Mouse (Mus musculus) forebrain, embryonic 14.5 days (tissue): ENCODE measurements around the gene Pax7. TPM values are rescaled to one million over a fixed set of nuclear protein-coding genes. Genes with fewer than 3 reads are reported as not detected.

Experiments used
- ATAC-seq: fragments of 200-750 bp; cut with Nextera tagmentation; 2 replicates; pipeline ENCODE4 v1.8.0; 2017; ENCODE audit warnings: mild to moderate bottlenecking, moderate library complexity
- DNase-seq: peaks from one replicate; pipeline ENCODE4 v3.0.0-alpha.2; 2015; ENCODE audit warnings: low spot score
- H3K27ac ChIP-seq: fragments of 300-500 bp; sonication (generic); 2 replicates; pipeline ENCODE4 v1.5.1; 2014; ENCODE audit warnings: low read depth, mild to moderate bottlenecking, control low read depth, low read length, moderate library complexity
- H3K27me3 ChIP-seq: fragments of 300-500 bp; sonication (generic); replicated peaks from 2 replicates; pipeline ENCODE4 v1.6.1; 2014; ENCODE audit warnings: low read length, control low read depth, mixed read lengths; ENCODE audit not compliant: control insufficient read depth, insufficient read depth
- H3K36me3 ChIP-seq: fragments of 300-500 bp; sonication (generic); 2 replicates; pipeline ENCODE4 v1.6.1; 2014; ENCODE audit warnings: low read length, control low read depth; ENCODE audit not compliant: control insufficient read depth, insufficient read depth
- H3K4me1 ChIP-seq: fragments of 300-500 bp; sonication (generic); 2 replicates; pipeline ENCODE4 v1.6.1; 2014; ENCODE audit warnings: antibody characterized with exemption, low read length, control low read depth; ENCODE audit not compliant: control insufficient read depth, insufficient read depth
- H3K4me2 ChIP-seq: fragments of 300-500 bp; sonication (generic); 2 replicates; pipeline ENCODE4 v1.6.1; 2014; ENCODE audit warnings: mild to moderate bottlenecking, control low read depth, low read length
- H3K4me3 ChIP-seq: fragments of 300-500 bp; sonication (generic); 2 replicates; pipeline ENCODE4 v1.5.1; 2014; ENCODE audit warnings: low read depth, low read length, control low read depth
- H3K9ac ChIP-seq: fragments of 300-500 bp; sonication (generic); 2 replicates; pipeline ENCODE4 v1.6.1; 2014; ENCODE audit warnings: mild to moderate bottlenecking, low read length, control low read depth, moderate library complexity
- H3K9me3 ChIP-seq: fragments of 300-500 bp; sonication (generic); replicated peaks from 2 replicates; pipeline ENCODE4 v1.6.1; 2016; ENCODE audit warnings: low read length, control low read depth, mixed read lengths; ENCODE audit not compliant: control insufficient read depth
- WGBS: fragments of 180-500 bp; shearing (Covaris S2); extraction: QIAGEN DNeasy Blood & Tissue Kit; methylation state at CpG from one replicate; pipeline ENCODE4 v1.1.7; 2014; 5-methylcytosine and 5-hydroxymethylcytosine counted together
- polyA plus RNA-seq: library from polyadenylated mRNA; unstranded; fragments of >200 nt; fragmentation: Nextera tagmentation; extraction: Ambion mirVana; gene quantifications from 2 replicates; pipeline ENCODE4 v1.2.1, GENCODE M21; 2014

Gene Pax7
- polyA plus RNA-seq, 1 experiment from 2014 or later: 0.06 TPM

DNA sequence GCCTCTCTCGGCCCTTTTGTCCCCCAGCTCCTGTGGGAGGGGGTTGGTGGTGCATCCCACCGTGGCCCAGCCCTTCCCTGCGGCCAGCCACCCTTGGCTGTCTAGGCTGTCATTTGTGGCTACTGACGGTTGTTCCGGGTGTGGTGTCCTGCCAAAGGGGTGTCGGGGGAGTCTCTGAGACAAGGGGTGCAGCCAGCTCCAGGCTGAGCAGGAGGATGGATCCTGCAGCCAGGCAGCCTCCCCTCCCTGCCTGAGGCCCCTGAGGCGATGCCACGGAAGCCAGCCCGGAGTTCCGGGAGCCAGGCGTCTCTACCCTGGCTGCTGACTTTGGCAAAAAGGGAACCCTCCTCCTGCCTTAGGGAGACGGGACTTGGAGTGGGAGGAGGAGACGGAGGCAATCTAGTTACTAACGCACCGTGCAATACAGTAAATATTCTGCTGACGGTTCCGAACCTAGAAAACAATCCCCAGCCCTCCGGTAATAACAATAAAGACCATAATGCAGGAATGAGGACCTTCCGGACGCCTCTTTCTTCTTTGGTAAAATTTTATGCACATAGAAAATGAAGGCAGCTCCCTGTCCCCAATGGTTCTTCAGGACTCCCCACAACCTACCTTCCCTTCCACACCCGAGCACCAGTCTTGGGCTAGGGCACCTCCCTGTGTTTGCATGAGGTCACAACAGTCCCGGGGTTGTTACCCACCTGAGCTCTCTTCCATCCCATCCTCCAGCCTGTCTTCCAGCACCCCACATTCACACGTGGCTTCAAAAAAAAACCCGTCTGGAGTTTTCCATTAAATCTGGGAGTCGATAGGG, 19.1 kb upstream of the Pax7 start:
- H3K27me3 ChIP-seq: peaks cover 58% of the 10 kb centered on the region
- H3K9me3 ChIP-seq: no peaks in the 10 kb centered on the region
- no peak overlapping the region for H3K9ac ChIP-seq
- ATAC-seq (no peak), DNase-seq (no peak)
- no peak overlapping the region for H3K4me3 ChIP-seq
- H3K36me3 ChIP-seq: no peaks in the 10 kb centered on the region
- H3K4me1 ChIP-seq: no peaks in the 10 kb centered on the region
- no peak overlapping the region for H3K27ac ChIP-seq
- no peak overlapping the region for H3K4me2 ChIP-seq
- WGBS: 4% methylated on average over 25 of the region's 25 CpGs

DNA sequence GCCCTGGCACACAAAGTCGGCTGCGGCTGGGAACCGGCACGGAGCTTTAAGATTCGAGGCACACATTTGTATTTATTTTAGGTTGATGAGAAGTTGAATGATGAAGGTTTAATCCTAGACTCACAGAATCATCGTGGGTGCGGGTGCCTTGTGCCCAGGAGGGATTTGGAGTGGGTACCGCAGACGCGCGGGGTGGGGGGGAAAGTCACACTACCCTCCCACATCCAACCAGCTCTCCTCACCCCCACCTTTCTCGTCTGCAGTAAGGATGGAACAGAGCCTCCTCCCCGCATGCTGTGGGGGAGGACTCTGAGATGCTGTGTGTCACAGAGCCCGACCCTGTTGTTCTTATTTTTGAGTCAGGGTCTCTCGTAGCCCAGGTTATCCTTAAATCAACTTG, 18.1 kb upstream of the Pax7 start:
- DNase-seq (no peak), ATAC-seq (no peak)
- 12% methylated on average over 15 of the region's 15 CpGs for WGBS
- Histone ChIP-seq H3K4me3 (no peak overlapping the region), H3K9me3 (no peaks in the 10 kb centered on the region), H3K4me1 (no peaks in the 10 kb centered on the region), H3K27ac (no peak overlapping the region), H3K9ac (no peak overlapping the region), H3K4me2 (no peak overlapping the region), H3K27me3 (peaks cover 62% of the 10 kb centered on the region), H3K36me3 (no peaks in the 10 kb centered on the region)

DNA sequence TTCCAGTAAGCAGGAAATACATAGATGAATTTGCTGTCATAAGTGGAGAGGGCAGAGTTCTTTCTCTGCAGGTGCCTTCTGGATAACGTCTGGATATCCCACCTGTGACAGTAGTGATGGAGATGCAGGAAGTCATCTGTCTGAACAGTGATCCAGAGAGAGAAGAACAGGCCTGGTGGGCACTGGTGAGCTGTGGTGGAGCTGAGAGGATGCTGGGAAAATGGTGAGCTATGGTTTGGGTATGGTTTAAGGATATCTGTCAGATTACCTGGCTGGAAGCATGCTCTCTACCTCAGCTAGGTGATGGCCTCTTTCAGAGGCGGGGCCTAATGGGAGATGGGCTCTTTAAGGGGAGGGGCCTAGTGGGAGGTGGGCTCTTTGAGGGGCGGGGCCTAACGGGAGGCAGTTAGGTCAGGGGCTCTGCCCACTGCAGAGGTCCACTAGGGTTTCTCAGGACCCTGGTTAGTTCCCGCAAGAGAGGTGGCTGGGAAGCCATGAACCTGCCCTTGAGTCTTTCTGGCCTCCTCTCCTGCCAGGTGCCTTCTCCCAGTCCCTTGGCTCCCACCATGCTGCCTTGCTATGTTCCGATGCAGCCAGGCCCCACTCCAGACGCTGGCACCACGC, 17.3 kb upstream of the Pax7 start:
- Histone ChIP-seq H3K9me3 (no peaks in the 10 kb centered on the region), H3K27ac (no peak overlapping the region), H3K36me3 (no peaks in the 10 kb centered on the region), H3K27me3 (peaks cover 62% of the 10 kb centered on the region), H3K4me3 (no peak overlapping the region), H3K4me2 (no peak overlapping the region), H3K4me1 (no peaks in the 10 kb centered on the region), H3K9ac (no peak overlapping the region)
- no peak for DNase-seq
- no peak for ATAC-seq
- WGBS: 15% methylated on average over 8 of the region's 8 CpGs

DNA sequence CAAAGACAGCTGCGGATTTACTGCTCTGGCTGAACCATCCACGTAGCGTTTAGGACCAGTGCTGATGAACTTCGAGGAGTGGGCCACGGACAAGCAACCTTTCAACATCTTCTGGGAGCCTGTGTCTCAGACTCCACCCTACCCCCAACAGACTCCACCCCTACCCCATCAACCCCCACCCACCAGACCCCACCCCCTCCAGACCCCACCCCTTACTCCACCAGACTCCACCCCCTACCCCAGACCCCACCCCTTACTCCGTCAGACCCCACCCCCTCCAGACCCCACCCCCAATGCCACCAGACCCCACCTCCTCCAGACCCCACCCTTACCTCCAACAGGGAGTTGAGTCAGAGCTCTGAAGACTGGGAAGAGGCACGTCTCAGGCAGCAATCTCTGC, 10.1 kb upstream of the Pax7 start:
- Histone ChIP-seq H3K9ac (no peak overlapping the region), H3K4me3 (no peak overlapping the region), H3K4me2 (no peak overlapping the region), H3K27ac (no peak overlapping the region), H3K27me3 (peaks cover 33% of the 10 kb centered on the region), H3K36me3 (no peaks in the 10 kb centered on the region), H3K4me1 (no peaks in the 10 kb centered on the region), H3K9me3 (no peaks in the 10 kb centered on the region)
- ATAC-seq (no peak), DNase-seq (no peak)
- 15% methylated on average over 7 of the region's 7 CpGs for WGBS

DNA sequence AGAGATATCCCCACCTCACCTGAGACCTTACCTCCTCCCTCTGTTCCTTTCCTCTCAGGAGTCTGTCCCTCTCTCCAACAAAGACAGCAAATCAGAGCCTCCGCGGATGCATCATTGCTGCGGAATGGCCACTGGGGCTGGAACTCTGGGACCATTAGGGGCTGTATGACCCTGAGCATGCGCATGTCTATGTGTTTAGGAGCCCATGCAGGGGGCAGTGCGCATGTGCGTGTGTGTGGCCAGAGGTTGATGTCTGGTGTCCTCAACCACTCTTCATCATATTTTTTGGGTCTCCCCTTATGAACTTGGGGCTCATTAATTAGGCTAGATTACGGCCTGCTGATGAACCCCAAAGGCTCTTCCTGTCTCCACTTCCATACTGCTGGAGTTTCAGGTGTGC, 9.6 kb upstream of the Pax7 start:
- 68% methylated on average over 7 of the region's 7 CpGs for WGBS
- no peak for DNase-seq

DNA sequence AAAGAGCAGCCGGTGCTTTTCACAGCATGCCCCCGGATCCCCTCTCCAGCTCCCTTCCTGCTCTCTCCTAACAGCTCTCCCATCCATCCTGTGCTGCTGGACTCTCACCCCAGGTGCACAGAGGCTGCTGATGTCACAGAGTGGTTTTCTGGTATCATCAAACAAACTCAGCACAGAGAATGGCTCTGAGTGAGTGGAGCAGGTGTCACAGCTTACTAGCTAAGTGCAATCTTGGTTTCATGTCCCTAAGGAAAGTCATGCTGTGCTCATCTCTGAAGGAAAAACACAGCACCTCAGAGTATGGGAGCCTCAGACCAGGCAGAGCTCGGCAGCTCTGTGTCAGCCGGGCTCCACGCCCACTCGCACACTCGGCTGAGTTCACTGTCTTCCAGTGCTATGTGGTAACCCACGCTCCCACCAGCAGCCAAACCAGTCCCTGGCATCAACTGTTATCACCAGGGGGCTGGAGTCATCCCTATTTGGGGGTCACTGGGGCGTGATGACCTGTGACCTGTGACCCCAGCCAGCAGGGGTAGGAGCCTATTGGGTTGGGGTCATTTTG, 7.7 kb upstream of the Pax7 start:
- no peaks in the 10 kb centered on the region for H3K9me3 ChIP-seq
- no peak for DNase-seq
- ATAC-seq: no peak
- H3K4me3 ChIP-seq: no peak overlapping the region
- H3K4me1 ChIP-seq: no peaks in the 10 kb centered on the region
- no peaks in the 10 kb centered on the region for H3K36me3 ChIP-seq
- no peak overlapping the region for H3K27ac ChIP-seq
- no peak overlapping the region for H3K4me2 ChIP-seq
- 31% methylated on average over 9 of the region's 9 CpGs for WGBS
- peaks cover 50% of the 10 kb centered on the region for H3K27me3 ChIP-seq
- no peak overlapping the region for H3K9ac ChIP-seq

More for the DNA sequence above, 9.6 kb upstream of the Pax7 start:
- no peaks in the 10 kb centered on the region for H3K4me1 ChIP-seq
- peaks cover 37% of the 10 kb centered on the region for H3K27me3 ChIP-seq
- H3K4me3 ChIP-seq: no peak overlapping the region
- no peaks in the 10 kb centered on the region for H3K9me3 ChIP-seq
- no peaks in the 10 kb centered on the region for H3K36me3 ChIP-seq
- H3K27ac ChIP-seq: no peak overlapping the region
- H3K4me2 ChIP-seq: no peak overlapping the region
- ATAC-seq: no peak
- no peak overlapping the region for H3K9ac ChIP-seq

DNA sequence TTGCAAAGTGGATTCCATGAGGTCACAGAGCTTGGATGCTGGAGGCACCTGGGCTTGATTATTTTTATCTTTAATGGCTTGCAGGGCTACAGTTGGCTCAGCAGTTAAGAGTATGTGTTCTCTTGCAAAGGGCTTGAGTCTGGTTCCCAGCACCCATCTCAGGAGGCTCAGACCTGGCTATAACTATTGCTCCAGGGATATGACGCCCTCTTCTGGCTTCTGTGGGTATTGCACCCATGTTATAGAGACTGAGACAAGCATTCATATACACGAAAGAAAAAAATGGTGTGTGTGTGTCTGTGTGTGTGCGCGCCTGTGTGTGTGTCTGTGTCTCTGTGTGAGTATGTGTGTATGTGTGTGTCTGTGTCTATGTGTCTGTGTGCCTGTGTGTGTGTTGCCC, 7.1 kb upstream of the Pax7 start:
- Histone ChIP-seq H3K4me2 (no peak overlapping the region), H3K27me3 (peaks cover 55% of the 10 kb centered on the region), H3K4me1 (no peaks in the 10 kb centered on the region), H3K9ac (no peak overlapping the region), H3K9me3 (no peaks in the 10 kb centered on the region), H3K27ac (no peak overlapping the region), H3K36me3 (no peaks in the 10 kb centered on the region), H3K4me3 (no peak overlapping the region)
- WGBS: 80% methylated on average over 4 of the region's 4 CpGs
- ATAC-seq: no peak
- no peak for DNase-seq

DNA sequence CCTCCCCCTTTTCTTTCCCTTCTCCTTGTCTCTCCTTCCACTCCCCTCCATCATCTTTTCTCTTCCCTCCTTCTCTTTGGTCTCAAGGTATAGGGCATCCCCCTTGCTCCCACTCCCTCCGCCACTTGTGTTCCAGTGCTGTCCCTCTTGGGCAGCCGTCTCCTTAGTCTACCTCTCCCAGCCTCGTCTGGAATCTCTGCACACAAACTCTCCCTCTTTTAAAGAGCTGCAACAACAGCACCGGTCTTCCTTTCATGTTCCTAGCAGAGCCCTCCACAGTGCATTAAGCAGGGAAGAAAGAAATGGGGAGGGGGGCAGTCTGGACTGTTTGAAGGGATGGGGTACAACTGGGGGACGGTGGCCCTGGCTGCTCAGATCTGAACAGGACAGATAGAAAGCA, 3.4 kb upstream of the Pax7 start:
- no peak overlapping the region for H3K4me3 ChIP-seq
- no peaks in the 10 kb centered on the region for H3K36me3 ChIP-seq
- H3K27me3 ChIP-seq: peaks cover 77% of the 10 kb centered on the region
- ATAC-seq (no peak), DNase-seq (no peak)
- no peak overlapping the region for H3K4me2 ChIP-seq
- no peaks in the 10 kb centered on the region for H3K9me3 ChIP-seq
- WGBS: 7% methylated on average over 5 of the region's 5 CpGs
- H3K4me1 ChIP-seq: peaks cover 2% of the 10 kb centered on the region; the same call in 1 of the 2 replicates
- H3K9ac ChIP-seq: no peak overlapping the region
- H3K27ac ChIP-seq: no peak overlapping the region

DNA sequence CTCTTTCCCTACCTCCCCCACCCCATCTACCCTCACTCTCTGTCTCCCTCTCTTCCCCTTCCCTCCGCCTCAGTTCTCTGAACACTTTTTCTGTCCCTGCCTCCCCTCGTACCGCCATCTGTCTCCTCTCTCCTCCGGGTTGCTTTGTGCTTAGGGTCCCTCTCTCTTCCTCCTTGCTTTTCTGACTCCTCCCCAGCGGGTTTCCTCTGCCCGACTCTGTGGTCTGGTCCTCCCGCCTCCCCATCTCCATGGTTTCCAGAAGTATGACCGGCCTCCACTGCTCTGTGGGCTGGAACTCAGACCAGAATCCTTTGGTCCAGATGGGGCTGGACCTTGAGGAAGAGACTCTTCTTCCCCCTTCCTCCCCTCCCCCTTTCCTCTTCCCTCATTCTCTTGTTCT, 2.9 kb upstream of the Pax7 start:
- H3K27ac ChIP-seq: no peak overlapping the region
- DNase-seq: no peak
- H3K4me2 ChIP-seq: no peak overlapping the region
- no peak for ATAC-seq
- no peaks in the 10 kb centered on the region for H3K9me3 ChIP-seq
- no peak overlapping the region for H3K9ac ChIP-seq
- H3K27me3 ChIP-seq: peaks cover 82% of the 10 kb centered on the region
- 4% methylated on average over 8 of the region's 8 CpGs for WGBS
- no peaks in the 10 kb centered on the region for H3K36me3 ChIP-seq
- H3K4me1 ChIP-seq: peaks cover 2% of the 10 kb centered on the region; the same call in 1 of the 2 replicates
- H3K4me3 ChIP-seq: no peak overlapping the region
